11 mouse cellular contexts compared by ENCODE assay signal in the genomic region with DNA sequence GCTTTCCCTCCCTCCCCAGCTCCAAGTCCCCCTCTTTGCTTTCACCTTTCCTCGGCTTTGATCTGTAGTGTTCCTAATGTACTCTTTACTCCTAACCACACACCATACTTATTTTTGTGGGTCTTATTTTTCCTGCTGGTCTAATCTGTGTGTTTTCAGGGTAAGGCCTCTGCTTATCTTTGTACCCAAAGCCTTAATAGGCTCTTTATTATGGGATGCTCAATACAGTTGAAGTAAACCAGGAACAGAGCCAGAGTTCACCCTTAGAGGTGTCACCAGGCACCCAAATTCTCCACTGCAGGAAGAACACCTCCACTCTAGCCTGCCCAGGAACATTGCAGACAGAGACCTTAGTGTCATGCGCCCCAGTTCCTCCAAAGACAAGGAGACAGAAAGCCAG. TPM values are rescaled to one million over a fixed set of nuclear protein-coding genes. Genes with fewer than 3 reads are reported as not detected.
A peak's percentile ranks its signal among the peaks of the same experiment; 100 is the strongest.
DNase-seq lines count a peak whose midpoint lies in the region; ATAC-seq and TF ChIP-seq lines count a peak whose summit lies in the region.
"Had no signal": no experiment of that assay in that cellular context is flagged by ENCODE, and none has a peak within 500 bp of the region (broad histone marks: within the 10 kb centered on the region; RNA-seq: fewer than 3 reads in every experiment).

No protein-coding gene starts in this region.

- 96% methylated on average over 2 of the region's 2 CpGs for WGBS in kidney, embryonic 16.5 days
- WGBS in bone marrow, adult 2 months: 43% methylated on average over 2 of the region's 2 CpGs
- WGBS in liver, embryonic 12.5 days (ENCODE audit: insufficient replicate concordance): 51% methylated on average over 2 of the region's 2 CpGs

- peak overlapping the region; percentile 78 for H3K27ac ChIP-seq in kidney, embryonic 16.5 days (ENCODE audit: low read length)
- H3K27ac ChIP-seq in MEL (ENCODE audit: control insufficient read depth, low read depth, low read length): peak overlapping the region; percentile 82
- H3K27ac ChIP-seq in bone marrow, adult 2 months (ENCODE audit: control insufficient read depth, insufficient read depth, low read depth, low read length, poor library complexity): peak overlapping the region; percentile 65
- peak overlapping the region; percentile 79 for H3K27ac ChIP-seq in liver, embryonic 12.5 days
- H3K27ac ChIP-seq: hindbrain, embryonic 13.5 days had no signal

- no peak for TF ChIP-seq RAD21 in MEL (IDR thresholded peaks at IDR 0.05; ENCODE audit: low read depth, low read length)

- H3K27me3 ChIP-seq in kidney, embryonic 16.5 days (ENCODE audit: insufficient read depth, low read length): no peaks in the 10 kb centered on the region
- H3K27me3 ChIP-seq in MEL (ENCODE audit: control insufficient read depth in 1 of 2, insufficient read depth in 2 of 2, low read length in 2 of 2): no peaks in the 10 kb centered on the region
- no peaks in the 10 kb centered on the region for H3K27me3 ChIP-seq in liver, embryonic 12.5 days (replicated peaks)
- H3K27me3 ChIP-seq: hindbrain, embryonic 13.5 days had no signal

- H3K4me1 ChIP-seq in kidney, embryonic 16.5 days (ENCODE audit: insufficient read depth, low read length): peaks cover 24% of the 10 kb centered on the region; the same call in 1 of the 2 replicates
- H3K4me1 ChIP-seq in MEL (ENCODE audit: control insufficient read depth in 1 of 2, insufficient read depth in 2 of 2, low read length in 2 of 2): peaks cover 55 to 74% of the 10 kb centered on the region in 2 experiments
- H3K4me1 ChIP-seq in bone marrow, adult 2 months (ENCODE audit: control insufficient read depth, insufficient read depth, low read length): peaks cover 17% of the 10 kb centered on the region
- H3K4me1 ChIP-seq in liver, embryonic 12.5 days: peaks cover 88% of the 10 kb centered on the region

- H3K36me3 ChIP-seq in kidney, embryonic 16.5 days (ENCODE audit: insufficient read depth, low read length): no peaks in the 10 kb centered on the region
- H3K36me3 ChIP-seq in MEL (ENCODE audit: control insufficient read depth in 1 of 2, insufficient read depth in 2 of 2, low read length in 2 of 2): peaks cover 0 to 75% of the 10 kb centered on the region in 2 experiments; a peak in 2 of 4 replicates
- no peaks in the 10 kb centered on the region for H3K36me3 ChIP-seq in liver, embryonic 12.5 days
- H3K36me3 ChIP-seq: hindbrain, embryonic 13.5 days had no signal

- H3K9me3 ChIP-seq in kidney, embryonic 16.5 days (ENCODE audit: low read length): no peaks in the 10 kb centered on the region
- no peaks in the 10 kb centered on the region for H3K9me3 ChIP-seq in MEL (replicated peaks; ENCODE audit: insufficient read depth, low read length)
- no peaks in the 10 kb centered on the region for H3K9me3 ChIP-seq in liver, embryonic 12.5 days (replicated peaks)
- H3K9me3 ChIP-seq: hindbrain, embryonic 13.5 days had no signal

- no peak for ATAC-seq in kidney, embryonic 16.5 days (ENCODE audit: low FRiP score, low TSS enrichment)
- peak; percentile 50; the same call in 1 of the 2 replicates for ATAC-seq in liver, embryonic 12.5 days

- no peak overlapping the region for H3K4me3 ChIP-seq in kidney, embryonic 16.5 days (ENCODE audit: low read length)
- peak overlapping the region; percentile 11 to 12 for H3K4me3 ChIP-seq in MEL (ENCODE audit: control insufficient read depth in 1 of 2, insufficient read depth in 1 of 2, low read depth in 2 of 2, low read length in 2 of 2)
- H3K4me3 ChIP-seq in bone marrow, adult 2 months (replicated peaks; ENCODE audit: control insufficient read depth, low read depth, low read length): no peak overlapping the region
- no peak overlapping the region for H3K4me3 ChIP-seq in liver, embryonic 12.5 days
- H3K4me3 ChIP-seq: hindbrain, embryonic 13.5 days; myocyte had no signal

- no peak overlapping the region for H3K9ac ChIP-seq in kidney, embryonic 16.5 days (replicated peaks; ENCODE audit: low read length)
- H3K9ac ChIP-seq in MEL (ENCODE audit: control insufficient read depth, low read depth, low read length, poor library complexity, severe bottlenecking): peak overlapping the region; percentile 49
- H3K9ac ChIP-seq in liver, embryonic 12.5 days: peak overlapping the region; percentile 10; the same call in 1 of the 2 replicates
- H3K9ac ChIP-seq: hindbrain, embryonic 13.5 days had no signal

- DNase-seq in kidney, adult 11 months: no peak
- DNase-seq in MEL (ENCODE audit: low read depth, low spot score): peak; percentile 84
- no peak for DNase-seq in cerebellum, adult 11 months
- DNase-seq in urinary bladder, adult 18-20 months (ENCODE audit: low spot score in 2 of 2): no peak
- DNase-seq: adrenal gland, adult 8-10 months; cerebellum, adult 9-10 months had no signal

- peak; percentile 97 for TF ChIP-seq EP300 in MEL (IDR thresholded peaks at IDR 0.05; ENCODE audit: low read depth in 1 of 2, low read length in 2 of 2)

- TF ChIP-seq CTCF in MEL (IDR thresholded peaks at IDR 0.05 in 2 of 3, conservative IDR thresholded peaks at IDR 0.05 in 1 of 3; ENCODE audit: control insufficient read depth in 1 of 3, insufficient read depth in 1 of 3, low read depth in 2 of 3, low read length in 3 of 3, poor library complexity in 1 of 3, severe bottlenecking in 1 of 3): no peak
- no peak for TF ChIP-seq CTCF in bone marrow, adult 2 months (IDR thresholded peaks at IDR 0.05; ENCODE audit: control insufficient read depth, insufficient read depth, low read length)

- H3K79me2 ChIP-seq in MEL (ENCODE audit: control insufficient read depth, insufficient read depth, low read length, poor library complexity): no peaks in the 10 kb centered on the region

- TF ChIP-seq POLR2A in MEL (IDR thresholded peaks at IDR 0.05; ENCODE audit: control insufficient read depth in 1 of 2, insufficient read depth in 1 of 2, low read depth in 1 of 2, low read length in 2 of 2, poor library complexity in 1 of 2): no peak
- no peak for TF ChIP-seq POLR2A in bone marrow, adult 2 months (IDR thresholded peaks at IDR 0.05; ENCODE audit: borderline replicate concordance, control insufficient read depth, low read depth, low read length)

- H3K4me2 ChIP-seq in kidney, embryonic 16.5 days (replicated peaks; ENCODE audit: low read depth, low read length): no peak overlapping the region
- peak overlapping the region; percentile 30; the same call in 1 of the 2 replicates for H3K4me2 ChIP-seq in liver, embryonic 12.5 days
- H3K4me2 ChIP-seq: hindbrain, embryonic 13.5 days had no signal

TF ChIP-seq in MEL, 35 proteins besides CTCF, POLR2A, EP300 and RAD21 (continues in another document):
- no peak for TF ChIP-seq ZKSCAN1 (IDR thresholded peaks at IDR 0.05; ENCODE audit: low read depth, low read length)
- TF ChIP-seq GABPA (IDR thresholded peaks at IDR 0.05; ENCODE audit: low read depth, low read length): no peak
- TF ChIP-seq MAZ (IDR thresholded peaks at IDR 0.05; ENCODE audit: low read depth, low read length): peak; percentile 80; the same call in 1 of the 2 replicates
- TF ChIP-seq ZC3H11A (IDR thresholded peaks at IDR 0.05; ENCODE audit: low read depth, low read length): 0 out of 2 replicates have a peak, but pooled peaks have one; percentile 4
- TF ChIP-seq POLR2AphosphoS2 (IDR thresholded peaks at IDR 0.05; ENCODE audit: low read length): no peak
- no peak for TF ChIP-seq MAX (IDR thresholded peaks at IDR 0.05; ENCODE audit: low read length)
- TF ChIP-seq CHD2 (IDR thresholded peaks at IDR 0.05; ENCODE audit: low read length): no peak
- peak; percentile 31; the same call in 1 of the 2 replicates for TF ChIP-seq MYB (IDR thresholded peaks at IDR 0.05; ENCODE audit: low read depth, low read length)
- TF ChIP-seq TBP (IDR thresholded peaks at IDR 0.05; ENCODE audit: low read depth, low read length): no peak
- peak; percentile 63 for TF ChIP-seq ELF1 (IDR thresholded peaks at IDR 0.05; ENCODE audit: low read depth, low read length)
- TF ChIP-seq TCF12 (IDR thresholded peaks at IDR 0.05; ENCODE audit: low read depth, low read length): peak; percentile 98
- TF ChIP-seq ZNF384 (IDR thresholded peaks at IDR 0.05; ENCODE audit: low read depth, low read length): peak; percentile 67; the same call in 1 of the 2 replicates
- no peak; the same call in 1 of the 2 replicates for TF ChIP-seq NELFE (IDR thresholded peaks at IDR 0.05; ENCODE audit: low read depth, low read length)
- TF ChIP-seq SIN3A (IDR thresholded peaks at IDR 0.05; ENCODE audit: low read length): peak; percentile 76
- TF ChIP-seq KAT2A (conservative IDR thresholded peaks at IDR 0.05; ENCODE audit: low read depth, low read length): 0 out of 2 replicates have a peak, but pooled peaks have one; percentile 32
- TF ChIP-seq E2F4 (IDR thresholded peaks at IDR 0.05; ENCODE audit: borderline replicate concordance, low read depth, low read length): no peak

RNA-seq across cellular contexts. Expression of a gene that starts 0.5 kb away (rescaled TPM):
- polyA plus RNA-seq in kidney, embryonic 16.5 days (2015; fragmentation: Nextera tagmentation; extraction: Ambion mirVana): 106 and 122 TPM in 2 replicates
- total RNA-seq in MEL (2012; rRNA removed): 19.7 and 30.0 TPM in 2 replicates
- polyA plus RNA-seq in MEL (2012; ENCODE audit: insufficient read depth in 1 of 2, insufficient read length in 2 of 2, low read depth in 1 of 2, low replicate concordance in 2 of 2, missing spikeins in 1 of 2): 10 to 100 TPM in 1 of 2 experiments, not detected in 1; 37.6 TPM
- polyA plus RNA-seq in bone marrow, adult 2 months (2011; ENCODE audit: insufficient read depth, insufficient read length, low replicate concordance, missing spikeins): 47.8 and 49.6 TPM in 2 replicates
- polyA plus RNA-seq in liver, embryonic 12.5 days (2016; fragmentation: Nextera tagmentation; extraction: Ambion mirVana): 24.2 and 24.4 TPM in 2 replicates

RNA-seq across cellular contexts. Expression of a gene that starts 52.5 kb away (rescaled TPM):
- polyA plus RNA-seq in kidney, embryonic 16.5 days (2015; fragmentation: Nextera tagmentation; extraction: Ambion mirVana): 43.1 and 48.9 TPM in 2 replicates
- 33.4 and 37.0 TPM in 2 replicates for total RNA-seq in MEL (2012; rRNA removed)
- polyA plus RNA-seq in MEL (2012; ENCODE audit: insufficient read depth in 1 of 2, insufficient read length in 2 of 2, low read depth in 1 of 2, low replicate concordance in 2 of 2, missing spikeins in 1 of 2): 10 to 100 TPM in 1 of 2 experiments, not detected in 1; 55.6 TPM
- polyA plus RNA-seq in bone marrow, adult 2 months (2011; ENCODE audit: insufficient read depth, insufficient read length, low replicate concordance, missing spikeins): 11.8 and 17.4 TPM in 2 replicates
- polyA plus RNA-seq in liver, embryonic 12.5 days (2016; fragmentation: Nextera tagmentation; extraction: Ambion mirVana): 26.4 and 27.1 TPM in 2 replicates

RNA-seq across cellular contexts. Expression of a gene that starts 52.9 kb away (rescaled TPM):
- polyA plus RNA-seq in kidney, embryonic 16.5 days (2015; fragmentation: Nextera tagmentation; extraction: Ambion mirVana): 64.5 and 76.3 TPM in 2 replicates
- total RNA-seq in MEL (2012; rRNA removed): 71.3 and 81.9 TPM in 2 replicates
- 10 to 100 TPM in 1 of 2 experiments, not detected in 1; 75.9 TPM for polyA plus RNA-seq in MEL (2012; ENCODE audit: insufficient read depth in 1 of 2, insufficient read length in 2 of 2, low read depth in 1 of 2, low replicate concordance in 2 of 2, missing spikeins in 1 of 2)
- 25.8 and 32.5 TPM in 2 replicates for polyA plus RNA-seq in bone marrow, adult 2 months (2011; ENCODE audit: insufficient read depth, insufficient read length, low replicate concordance, missing spikeins)
- 64.0 and 65.8 TPM in 2 replicates for polyA plus RNA-seq in liver, embryonic 12.5 days (2016; fragmentation: Nextera tagmentation; extraction: Ambion mirVana)

Comparison
In these comparisons a context has a peak if more than half of its experiments do, and no peak if none do; other contexts are left out.
1. H3K4me3 ChIP-seq: peak in MEL (2 of 2); none in kidney, embryonic 16.5 days (single experiment), bone marrow, adult 2 months (single experiment) and liver, embryonic 12.5 days (single experiment).
2. Peak in every context shown above with its lines, with median percentiles within 50 percentile points of each other: H3K27ac ChIP-seq.